Mouse (Mus musculus): ENCODE results near the gene Cxcl2. TPM values are rescaled to one million over a fixed set of nuclear protein-coding genes. Genes with fewer than 3 reads are reported as not detected.

Cxcl2 gene
- polyA plus RNA-seq, 1 experiment from 2014 or later, result not detected

GRCm38 (mm10) chr5:90879307-90880014, 24.2 kb upstream of the Cxcl2 start:
- Histone ChIP-seq H3K4me3 (no peak overlapping the region), H3K9ac (no peak overlapping the region), H3K27me3 (no peaks in the 10 kb centered on the region), H3K36me3 (no peaks in the 10 kb centered on the region), H3K4me1 (replicated peaks) (no peaks in the 10 kb centered on the region), H3K27ac (replicated peaks) (no peak overlapping the region), H3K4me2 (no peak overlapping the region), H3K9me3 (no peaks in the 10 kb centered on the region)
- no peak for ATAC-seq (ENCODE audit: low FRiP score, low read depth)
- WGBS, result 88% methylated on average over 3 of the region's 3 CpGs

- H3K36me3 ChIP-seq, result no peaks in the 10 kb centered on the region
- no peaks in the 10 kb centered on the region for H3K4me1 ChIP-seq (replicated peaks)
- no peak overlapping the region for H3K27ac ChIP-seq (replicated peaks)
- H3K27me3 ChIP-seq, result no peaks in the 10 kb centered on the region
- no peak overlapping the region for H3K9ac ChIP-seq
- WGBS, result 53% methylated on average over 7 of the region's 7 CpGs
- H3K9me3 ChIP-seq, result no peaks in the 10 kb centered on the region
- no peak for ATAC-seq (ENCODE audit: low FRiP score, low read depth)
- no peak overlapping the region for H3K4me3 ChIP-seq
- H3K4me2 ChIP-seq, result no peak overlapping the region
Measured at GRCm38 (mm10) chr5:90880335-90880850, 23.3 kb upstream of the Cxcl2 start.

DNA sequence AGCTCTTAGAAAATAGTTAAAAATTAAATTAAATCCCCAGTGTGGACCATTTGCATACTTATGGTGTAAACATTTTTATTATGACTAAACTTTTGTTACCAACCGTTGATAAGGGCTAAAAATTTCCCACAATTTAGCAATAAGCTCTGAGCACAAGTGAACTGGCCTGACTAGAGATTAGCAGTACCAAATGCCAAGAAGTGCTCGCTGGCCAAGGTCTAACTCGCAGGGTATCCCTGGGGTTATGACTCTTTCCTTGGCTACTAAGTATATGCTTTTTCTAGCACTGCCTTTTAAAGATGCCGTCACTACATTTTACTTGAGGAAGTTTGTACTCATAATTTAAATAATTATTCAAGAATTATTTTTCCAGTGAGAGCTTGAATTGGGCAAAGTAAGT, 22.6 kb upstream of the Cxcl2 start:
- H3K9me3 ChIP-seq, result no peaks in the 10 kb centered on the region
- WGBS, result 84% methylated on average over 4 of the region's 4 CpGs
- no peak for ATAC-seq (ENCODE audit: low FRiP score, low read depth)
- no peak overlapping the region for H3K4me2 ChIP-seq
- H3K27me3 ChIP-seq, result no peaks in the 10 kb centered on the region
- no peak overlapping the region for H3K27ac ChIP-seq (replicated peaks)
- no peaks in the 10 kb centered on the region for H3K4me1 ChIP-seq (replicated peaks)
- H3K9ac ChIP-seq, result no peak overlapping the region
- H3K36me3 ChIP-seq, result no peaks in the 10 kb centered on the region
- no peak overlapping the region for H3K4me3 ChIP-seq

DNA sequence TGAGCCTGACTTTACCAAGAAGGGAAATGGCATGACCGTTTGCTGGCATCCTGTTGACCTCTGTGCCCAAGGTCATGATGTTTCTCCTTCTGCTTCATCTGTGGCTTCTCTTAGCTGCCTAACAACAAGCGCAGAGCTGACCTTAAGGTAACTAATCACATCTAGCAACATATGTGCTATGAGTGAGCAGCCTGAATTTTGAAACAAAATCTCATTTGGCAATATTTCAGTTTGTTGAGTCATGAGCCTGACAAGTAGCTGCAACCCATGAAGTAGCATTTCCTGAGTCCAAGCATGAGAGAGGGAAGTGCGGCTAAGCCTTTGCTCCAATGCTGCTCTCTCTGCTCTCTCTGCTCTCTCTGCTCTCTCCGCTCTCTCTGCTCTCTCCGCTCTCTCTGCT, 22.0 kb upstream of the Cxcl2 start:
- Histone ChIP-seq H3K27me3 (no peaks in the 10 kb centered on the region), H3K4me3 (no peak overlapping the region), H3K4me1 (replicated peaks) (no peaks in the 10 kb centered on the region), H3K9ac (no peak overlapping the region), H3K9me3 (no peaks in the 10 kb centered on the region), H3K36me3 (no peaks in the 10 kb centered on the region), H3K4me2 (no peak overlapping the region), H3K27ac (replicated peaks) (no peak overlapping the region)
- no peak for ATAC-seq (ENCODE audit: low FRiP score, low read depth)
- WGBS, result 93% methylated on average over 5 of the region's 5 CpGs

DNA sequence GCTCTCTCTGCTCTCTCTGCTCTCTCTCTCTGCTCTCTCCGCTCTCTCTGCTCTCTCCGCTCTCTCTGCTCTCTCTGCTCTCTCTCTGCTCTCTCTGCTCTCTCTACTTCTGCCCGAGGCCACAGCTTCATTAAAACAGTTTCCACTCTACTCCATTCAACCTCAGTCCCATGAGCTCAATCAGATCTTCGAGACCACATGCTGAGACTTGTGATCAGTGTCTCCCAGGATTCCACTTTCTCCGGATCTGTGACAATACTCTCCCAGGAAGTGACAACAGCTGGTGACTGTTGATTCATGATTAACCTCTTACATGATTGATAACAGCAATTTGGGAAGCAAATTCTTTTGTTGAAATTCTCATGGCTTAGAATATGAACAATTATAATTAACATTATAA, 21.5 kb upstream of the Cxcl2 start:
- H3K4me3 ChIP-seq, result no peak overlapping the region
- H3K9me3 ChIP-seq, result no peaks in the 10 kb centered on the region
- no peak for ATAC-seq (ENCODE audit: low FRiP score, low read depth)

GRCm38 (mm10) chr5:90884628-90885242, 18.9 kb upstream of the Cxcl2 start:
- Histone ChIP-seq H3K4me2 (no peak overlapping the region), H3K27me3 (0 out of 2 replicates have a peak, but pooled peaks cover 2% of the 10 kb centered on the region), H3K27ac (replicated peaks) (no peak overlapping the region), H3K4me3 (no peak overlapping the region), H3K9me3 (no peaks in the 10 kb centered on the region), H3K9ac (no peak overlapping the region), H3K36me3 (no peaks in the 10 kb centered on the region), H3K4me1 (replicated peaks) (no peaks in the 10 kb centered on the region)
- WGBS, result 54% methylated on average over 2 of the region's 2 CpGs
- no peak for ATAC-seq (ENCODE audit: low FRiP score, low read depth)

More for the DNA sequence above, 21.5 kb upstream of the Cxcl2 start:
- H3K9ac ChIP-seq, result no peak overlapping the region
- no peaks in the 10 kb centered on the region for H3K27me3 ChIP-seq
- H3K4me2 ChIP-seq, result no peak overlapping the region
- no peaks in the 10 kb centered on the region for H3K4me1 ChIP-seq (replicated peaks)
- H3K36me3 ChIP-seq, result no peaks in the 10 kb centered on the region
- 70% methylated on average over 5 of the region's 5 CpGs for WGBS
- H3K27ac ChIP-seq (replicated peaks), result no peak overlapping the region

DNA sequence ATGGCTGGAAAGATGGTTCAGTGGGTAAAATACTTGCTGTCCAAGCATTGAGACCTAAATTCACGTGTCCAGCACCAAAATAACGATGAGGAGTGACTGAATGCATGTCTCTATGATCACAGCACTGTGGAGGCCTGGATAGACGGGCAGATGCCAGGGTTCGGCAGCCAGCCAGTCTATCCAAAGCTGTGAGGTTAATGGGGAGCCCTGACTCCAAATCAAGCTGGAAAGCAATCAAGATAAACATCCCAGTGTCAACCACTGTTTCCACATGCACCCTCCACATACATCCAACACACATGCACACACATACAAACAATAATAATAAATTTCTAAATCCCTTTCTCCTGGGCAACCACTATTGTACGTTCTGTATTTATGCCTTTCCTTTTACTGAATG, 15.0 kb upstream of the Cxcl2 start:
- Histone ChIP-seq H3K9ac (no peak overlapping the region), H3K4me3 (no peak overlapping the region), H3K36me3 (no peaks in the 10 kb centered on the region), H3K27me3 (0 out of 2 replicates have a peak, but pooled peaks cover 2% of the 10 kb centered on the region), H3K4me1 (replicated peaks) (peaks cover 9% of the 10 kb centered on the region; the same call in 1 of the 2 replicates), H3K4me2 (no peak overlapping the region), H3K9me3 (no peaks in the 10 kb centered on the region), H3K27ac (replicated peaks) (no peak overlapping the region)
- no peak for ATAC-seq (ENCODE audit: low FRiP score, low read depth)
- 82% methylated on average over 5 of the region's 5 CpGs for WGBS

DNA sequence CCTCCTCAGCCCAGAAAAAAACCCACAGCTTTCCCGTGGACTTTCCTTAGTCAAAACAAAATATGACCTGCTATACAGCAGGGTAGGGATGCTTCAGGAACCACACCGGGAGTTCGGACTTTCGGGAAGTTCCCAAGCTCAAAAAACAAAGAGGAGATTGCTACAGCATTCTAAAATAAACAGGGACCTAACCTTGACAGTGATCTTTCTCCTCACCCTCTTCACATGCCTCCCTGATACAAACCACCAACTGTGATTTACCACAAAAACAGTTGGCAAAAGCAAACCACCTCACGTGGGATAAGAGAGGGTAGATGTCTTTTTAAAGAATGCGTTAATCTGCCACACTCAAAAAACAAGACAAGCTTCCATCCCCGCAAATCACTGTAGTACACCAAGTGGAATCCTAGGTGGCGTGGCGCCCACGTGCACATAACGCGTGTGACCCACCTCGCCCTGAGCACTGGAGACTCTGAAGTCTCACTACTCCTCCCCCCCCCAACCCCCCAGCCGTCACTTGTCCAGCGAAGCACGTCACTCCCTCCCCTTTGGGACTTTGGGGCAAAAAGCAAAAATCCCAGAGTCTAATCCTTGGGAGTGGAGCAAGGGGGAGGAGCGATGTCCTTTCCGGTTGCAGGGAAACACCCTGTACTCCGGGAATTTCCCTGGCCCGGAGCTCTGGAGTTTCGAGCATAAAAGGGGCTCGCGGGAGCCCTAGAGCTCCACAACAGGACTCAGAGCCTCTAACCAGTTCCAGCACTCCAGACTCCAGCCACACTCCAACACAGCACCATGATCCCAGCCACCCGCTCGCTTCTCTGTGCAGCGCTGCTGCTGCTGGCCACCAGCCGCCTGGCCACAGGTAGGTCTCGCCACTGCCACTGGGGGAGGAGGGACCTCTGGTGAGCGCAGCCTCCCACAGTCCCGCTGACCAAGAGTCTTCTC, 12.9 kb upstream of the Cxcl2 start, which contains the start of gene Cxcl1:
Cxcl1 (plus strand) TSS at position 723 of the 945 bp plus-strand sequence.
- peak within 1 kb of the TSS; percentile 99 for H3K4me2 ChIP-seq
- H3K27ac ChIP-seq (replicated peaks), result no peak within 1 kb of the TSS
- ATAC-seq (ENCODE audit: low FRiP score, low read depth), result peak; percentile 89
- H3K36me3 ChIP-seq, result no peaks in the 10 kb centered on the region
- H3K4me3 ChIP-seq, result peak within 1 kb of the TSS; percentile 56
- peaks cover 9% of the 10 kb centered on the region; the same call in 1 of the 2 replicates for H3K4me1 ChIP-seq (replicated peaks)
- H3K27me3 ChIP-seq, result 0 out of 2 replicates have a peak, but pooled peaks cover 2% of the 10 kb centered on the region
- 4% methylated on average over 30 of the region's 30 CpGs for WGBS
- H3K9me3 ChIP-seq, result no peaks in the 10 kb centered on the region
- peak within 1 kb of the TSS; percentile 49 for H3K9ac ChIP-seq

- no peak overlapping the region for H3K27ac ChIP-seq (replicated peaks)
- 22% methylated on average over 10 of the region's 10 CpGs for WGBS
- ATAC-seq (ENCODE audit: low FRiP score, low read depth), result no peak
- H3K4me2 ChIP-seq, result peak overlapping the region; percentile 99
- peaks cover 9% of the 10 kb centered on the region; the same call in 1 of the 2 replicates for H3K4me1 ChIP-seq (replicated peaks)
- no peaks in the 10 kb centered on the region for H3K36me3 ChIP-seq
- no peaks in the 10 kb centered on the region for H3K9me3 ChIP-seq
- peak overlapping the region; percentile 56 for H3K4me3 ChIP-seq
- 0 out of 2 replicates have a peak, but pooled peaks cover 2% of the 10 kb centered on the region for H3K27me3 ChIP-seq
- peak overlapping the region; percentile 49 for H3K9ac ChIP-seq
Measured at GRCm38 (mm10) chr5:90891464-90891813, 12.2 kb upstream of the Cxcl2 start.

GRCm38 (mm10) chr5:90894231-90894630, 9.4 kb upstream of the Cxcl2 start:
- Histone ChIP-seq H3K27me3 (0 out of 2 replicates have a peak, but pooled peaks cover 2% of the 10 kb centered on the region), H3K9ac (no peak overlapping the region), H3K36me3 (no peaks in the 10 kb centered on the region), H3K27ac (replicated peaks) (no peak overlapping the region), H3K4me1 (replicated peaks) (peaks cover 9% of the 10 kb centered on the region; the same call in 1 of the 2 replicates), H3K9me3 (no peaks in the 10 kb centered on the region), H3K4me3 (no peak overlapping the region), H3K4me2 (no peak overlapping the region)
- no peak for ATAC-seq (ENCODE audit: low FRiP score, low read depth)
- 81% methylated on average over 8 of the region's 8 CpGs for WGBS

DNA sequence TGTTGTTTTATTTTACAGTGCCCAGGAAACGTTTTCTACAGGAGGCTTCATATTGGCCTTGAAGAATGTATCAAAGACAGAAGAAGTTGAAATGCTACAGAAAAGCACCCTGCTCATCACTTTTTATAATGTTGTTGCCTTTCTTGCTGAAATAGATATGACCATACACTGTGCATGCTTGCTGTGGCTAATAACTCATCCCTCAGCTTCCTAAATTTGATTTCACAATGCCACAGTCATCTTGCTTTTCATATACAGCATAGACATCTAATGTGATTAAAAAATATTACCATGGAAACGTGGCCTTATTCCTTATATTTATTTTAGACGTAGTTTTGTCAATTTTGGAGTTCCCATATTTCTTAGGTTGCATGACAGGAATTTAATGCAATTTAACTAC, 6.2 kb upstream of the Cxcl2 start:
- Histone ChIP-seq H3K9me3 (no peaks in the 10 kb centered on the region), H3K4me3 (no peak overlapping the region), H3K36me3 (no peaks in the 10 kb centered on the region), H3K4me2 (no peak overlapping the region), H3K27ac (replicated peaks) (no peak overlapping the region), H3K27me3 (no peaks in the 10 kb centered on the region), H3K9ac (no peak overlapping the region), H3K4me1 (replicated peaks) (peaks cover under 1% of the 10 kb centered on the region; the same call in 1 of the 2 replicates)
- no peak for ATAC-seq (ENCODE audit: low FRiP score, low read depth)
- 75% methylated on average over 3 of the region's 3 CpGs for WGBS

All from hindbrain, embryonic 15.5 days (tissue).